Mouse (Mus musculus) cortical plate, adult 2 months (tissue): ENCODE results near the gene Syne2.

ENCODE experiments used
- CTCF ChIP-seq: fragments of 200-500 bp; IDR thresholded peaks from 2 replicates; pipeline ENCODE4 v1.5.1; 2011; ENCODE audit warnings: mild to moderate bottlenecking, control low read depth, low read length; ENCODE audit not compliant: insufficient read depth; ENCODE audit errors: extremely low read depth
- POLR2A ChIP-seq: fragments of 200-500 bp; IDR thresholded peaks from 2 replicates; pipeline ENCODE4 v1.6.1; 2011; ENCODE audit warnings: mild to moderate bottlenecking, low read length, control low read depth; ENCODE audit not compliant: insufficient read depth; ENCODE audit errors: extremely low read depth

- TF ChIP-seq CTCF (no peak), POLR2A (no peak)
These were observed 200.7 kb downstream of the Syne2 start for GRCm38 (mm10) chr12:76018640-76019039.
